Mouse (Mus musculus): Measurements from ENCODE around the gene Pgls. TPM values are rescaled to one million over a fixed set of nuclear protein-coding genes. Genes with fewer than 3 reads are reported as not detected.

Pgls gene
- total and polyA plus RNA-seq, 2 experiments from 2014 or later: 293 to 399 TPM

GRCm38 (mm10) chr8:71570291-71570954 lies 21.6 kb upstream of the Pgls start:
- Histone ChIP-seq H3K27me3 (ENCODE audit: insufficient read depth, low read length) (0 out of 2 replicates have a peak, but pooled peaks cover 4% of the 10 kb centered on the region), H3K9ac (replicated peaks; ENCODE audit: low read length, poor library complexity, severe bottlenecking) (peak overlapping the region; percentile 79), H3K4me2 (ENCODE audit: low read depth, low read length, poor library complexity, severe bottlenecking) (peak overlapping the region; percentile 77), H3K4me1 (ENCODE audit: insufficient read depth, low read length) (peaks cover 8% of the 10 kb centered on the region; the same call in 1 of the 2 replicates), H3K4me3 (ENCODE audit: low read depth, low read length) (peak overlapping the region; percentile 65), H3K36me3 (ENCODE audit: insufficient read depth, low read length) (no peaks in the 10 kb centered on the region), H3K9me3 (ENCODE audit: low read length) (no peaks in the 10 kb centered on the region), H3K27ac (ENCODE audit: low read depth, low read length) (peak overlapping the region; percentile 89)
- TF ChIP-seq CTCF (IDR thresholded peaks at IDR 0.05): peak; percentile 22; the same call in 1 of the 2 replicates
- DNase-seq (ENCODE audit: low spot score) (peak; percentile 99), ATAC-seq (ENCODE audit: low FRiP score) (peak; percentile 90)
- under 1% methylated on average over 41 of the region's 41 CpGs for WGBS

- TF ChIP-seq CTCF (IDR thresholded peaks at IDR 0.05): 0 out of 2 replicates have a peak, but pooled peaks have one; percentile 9
- DNase-seq (ENCODE audit: low spot score): no peak
- Histone ChIP-seq H3K27me3 (ENCODE audit: insufficient read depth, low read length) (0 out of 2 replicates have a peak, but pooled peaks cover 4% of the 10 kb centered on the region), H3K9ac (replicated peaks; ENCODE audit: low read length, poor library complexity, severe bottlenecking) (no peak overlapping the region), H3K4me1 (ENCODE audit: insufficient read depth, low read length) (peaks cover 8% of the 10 kb centered on the region; the same call in 1 of the 2 replicates), H3K4me2 (ENCODE audit: low read depth, low read length, poor library complexity, severe bottlenecking) (peak overlapping the region; percentile 77), H3K4me3 (ENCODE audit: low read depth, low read length) (peak overlapping the region; percentile 65; the same call in 1 of the 2 replicates), H3K9me3 (ENCODE audit: low read length) (no peaks in the 10 kb centered on the region), H3K27ac (ENCODE audit: low read depth, low read length) (no peak overlapping the region; the same call in 1 of the 2 replicates), H3K36me3 (ENCODE audit: insufficient read depth, low read length) (no peaks in the 10 kb centered on the region)
- no peak for ATAC-seq (ENCODE audit: low FRiP score)
- WGBS: 93% methylated on average over 2 of the region's 2 CpGs
These were observed 19.9 kb upstream of the Pgls start for GRCm38 (mm10) chr8:71572077-71572476.

GRCm38 (mm10) chr8:71572847-71573633 lies 18.9 kb upstream of the Pgls start:
- Histone ChIP-seq H3K4me1 (ENCODE audit: insufficient read depth, low read length) (peaks cover 8% of the 10 kb centered on the region; the same call in 1 of the 2 replicates), H3K9ac (replicated peaks; ENCODE audit: low read length, poor library complexity, severe bottlenecking) (no peak overlapping the region), H3K27me3 (ENCODE audit: insufficient read depth, low read length) (no peaks in the 10 kb centered on the region), H3K4me2 (ENCODE audit: low read depth, low read length, poor library complexity, severe bottlenecking) (peak overlapping the region; percentile 29; the same call in 1 of the 2 replicates), H3K4me3 (ENCODE audit: low read depth, low read length) (no peak overlapping the region), H3K9me3 (ENCODE audit: low read length) (no peaks in the 10 kb centered on the region), H3K27ac (ENCODE audit: low read depth, low read length) (peak overlapping the region; percentile 38; the same call in 1 of the 2 replicates), H3K36me3 (ENCODE audit: insufficient read depth, low read length) (no peaks in the 10 kb centered on the region)
- DNase-seq (ENCODE audit: low spot score) (peak; percentile 89), ATAC-seq (ENCODE audit: low FRiP score) (no peak)
- TF ChIP-seq CTCF (IDR thresholded peaks at IDR 0.05): no peak
- WGBS: 59% methylated on average over 9 of the region's 9 CpGs

- no peak for ATAC-seq (ENCODE audit: low FRiP score)
These were observed 17.6 kb upstream of the Pgls start for GRCm38 (mm10) chr8:71574426-71574825.

GRCm38 (mm10) chr8:71575020-71575419 lies 17.0 kb upstream of the Pgls start:
- Histone ChIP-seq H3K27ac (ENCODE audit: low read depth, low read length) (no peak overlapping the region), H3K27me3 (ENCODE audit: insufficient read depth, low read length) (no peaks in the 10 kb centered on the region), H3K4me2 (ENCODE audit: low read depth, low read length, poor library complexity, severe bottlenecking) (no peak overlapping the region), H3K9me3 (ENCODE audit: low read length) (no peaks in the 10 kb centered on the region), H3K4me3 (ENCODE audit: low read depth, low read length) (no peak overlapping the region), H3K9ac (replicated peaks; ENCODE audit: low read length, poor library complexity, severe bottlenecking) (no peak overlapping the region), H3K36me3 (ENCODE audit: insufficient read depth, low read length) (no peaks in the 10 kb centered on the region; the same call in 1 of the 2 replicates), H3K4me1 (ENCODE audit: insufficient read depth, low read length) (peaks cover 4% of the 10 kb centered on the region; the same call in 1 of the 2 replicates)
- DNase-seq (ENCODE audit: low spot score): no peak
- no peak for ATAC-seq (ENCODE audit: low FRiP score)
- WGBS: 71% methylated on average over 1 of the region's 1 CpGs
- no peak for TF ChIP-seq CTCF (IDR thresholded peaks at IDR 0.05)

More at GRCm38 (mm10) chr8:71574426-71574825, 17.6 kb upstream of the Pgls start:
- H3K27me3 ChIP-seq (ENCODE audit: insufficient read depth, low read length): no peaks in the 10 kb centered on the region
- H3K4me1 ChIP-seq (ENCODE audit: insufficient read depth, low read length): peaks cover 4% of the 10 kb centered on the region; the same call in 1 of the 2 replicates
- no peaks in the 10 kb centered on the region; the same call in 1 of the 2 replicates for H3K36me3 ChIP-seq (ENCODE audit: insufficient read depth, low read length)
- H3K9ac ChIP-seq (replicated peaks; ENCODE audit: low read length, poor library complexity, severe bottlenecking): 0 out of 2 replicates have a peak overlapping the region, but pooled peaks have one; percentile 33
- 86% methylated on average over 7 of the region's 7 CpGs for WGBS
- H3K4me3 ChIP-seq (ENCODE audit: low read depth, low read length): no peak overlapping the region
- no peak for DNase-seq (ENCODE audit: low spot score)
- H3K4me2 ChIP-seq (ENCODE audit: low read depth, low read length, poor library complexity, severe bottlenecking): no peak overlapping the region
- no peaks in the 10 kb centered on the region for H3K9me3 ChIP-seq (ENCODE audit: low read length)
- no peak for TF ChIP-seq CTCF (IDR thresholded peaks at IDR 0.05)
- no peak overlapping the region for H3K27ac ChIP-seq (ENCODE audit: low read depth, low read length)
